Mouse (Mus musculus) midbrain, embryonic 15.5 days (tissue): ENCODE measurements around the gene Actr3b. TPM values are rescaled to one million over a fixed set of nuclear protein-coding genes. Genes with fewer than 3 reads are reported as not detected.
"Not testable (repeated sequence)": the region's sequence is repeated elsewhere in the genome, so short reads cannot be mapped to it uniquely, and the experiment has no call there.

Source experiments
- ATAC-seq: fragments of 200-750 bp; cut with Nextera tagmentation; replicated peaks from 2 replicates; pipeline ENCODE4 v1.8.0; 2017; ENCODE audit warnings: moderate TSS enrichment
- H3K27ac ChIP-seq: fragments of 300-500 bp; sonication (generic); 2 replicates; pipeline ENCODE4 v1.5.1; 2015; ENCODE audit warnings: mild to moderate bottlenecking, inconsistent platforms
- H3K27me3 ChIP-seq: fragments of 300-500 bp; sonication (generic); replicated peaks from 2 replicates; pipeline ENCODE4 v1.6.1; 2015; ENCODE audit warnings: inconsistent platforms
- H3K36me3 ChIP-seq: fragments of 300-500 bp; sonication (generic); replicated peaks from 2 replicates; pipeline ENCODE4 v1.6.1; 2015; ENCODE audit warnings: inconsistent platforms
- H3K4me1 ChIP-seq: fragments of 300-500 bp; sonication (generic); 2 replicates; pipeline ENCODE4 v1.6.1; 2015; ENCODE audit warnings: inconsistent platforms
- H3K4me2 ChIP-seq: fragments of 300-500 bp; sonication (generic); 2 replicates; pipeline ENCODE4 v1.6.1; 2015; ENCODE audit warnings: inconsistent platforms, mild to moderate bottlenecking, moderate library complexity
- H3K4me3 ChIP-seq: fragments of 300-500 bp; sonication (generic); 2 replicates; pipeline ENCODE4 v1.5.1; 2015; ENCODE audit warnings: mild to moderate bottlenecking, inconsistent platforms
- H3K9ac ChIP-seq: fragments of 300-500 bp; sonication (generic); 2 replicates; pipeline ENCODE4 v1.6.1; 2015; ENCODE audit warnings: mild to moderate bottlenecking, inconsistent platforms
- H3K9me3 ChIP-seq: fragments of 300-500 bp; sonication (generic); 2 replicates; pipeline ENCODE4 v1.6.1; 2016; ENCODE audit warnings: inconsistent platforms
- WGBS: fragments of 180-500 bp; shearing (Covaris S2); methylation state at CpG from one replicate; pipeline ENCODE4 v1.1.7; 2015; ENCODE audit warnings: mixed read lengths; 5-methylcytosine and 5-hydroxymethylcytosine counted together
- polyA plus RNA-seq: library from polyadenylated mRNA; unstranded; fragments of >200 nt; fragmentation: Nextera tagmentation; extraction: Ambion mirVana; gene quantifications from 2 replicates; pipeline ENCODE4 v1.2.1, GENCODE M21; 2015

The Actr3b gene
- polyA plus RNA-seq, result 31.7 and 35.1 TPM in 2 replicates

GRCm38 (mm10) chr5:25759460-25760409 is at the start of gene Actr3b:
Actr3b (plus strand) TSS chr5:25759997.
- WGBS, result 2% methylated on average over 45 of the region's 45 CpGs
- no peaks in the 10 kb centered on the region for H3K9me3 ChIP-seq
- no peaks in the 10 kb centered on the region for H3K36me3 ChIP-seq
- peak within 1 kb of the TSS; percentile 67 for H3K27ac ChIP-seq
- H3K4me2 ChIP-seq, result peak within 1 kb of the TSS; percentile 87
- H3K9ac ChIP-seq, result peak within 1 kb of the TSS; percentile 80
- peak; percentile 99 for ATAC-seq
- peaks cover 23% of the 10 kb centered on the region for H3K4me1 ChIP-seq
- no peaks in the 10 kb centered on the region for H3K27me3 ChIP-seq
- H3K4me3 ChIP-seq, result peak within 1 kb of the TSS; percentile 88

DNA sequence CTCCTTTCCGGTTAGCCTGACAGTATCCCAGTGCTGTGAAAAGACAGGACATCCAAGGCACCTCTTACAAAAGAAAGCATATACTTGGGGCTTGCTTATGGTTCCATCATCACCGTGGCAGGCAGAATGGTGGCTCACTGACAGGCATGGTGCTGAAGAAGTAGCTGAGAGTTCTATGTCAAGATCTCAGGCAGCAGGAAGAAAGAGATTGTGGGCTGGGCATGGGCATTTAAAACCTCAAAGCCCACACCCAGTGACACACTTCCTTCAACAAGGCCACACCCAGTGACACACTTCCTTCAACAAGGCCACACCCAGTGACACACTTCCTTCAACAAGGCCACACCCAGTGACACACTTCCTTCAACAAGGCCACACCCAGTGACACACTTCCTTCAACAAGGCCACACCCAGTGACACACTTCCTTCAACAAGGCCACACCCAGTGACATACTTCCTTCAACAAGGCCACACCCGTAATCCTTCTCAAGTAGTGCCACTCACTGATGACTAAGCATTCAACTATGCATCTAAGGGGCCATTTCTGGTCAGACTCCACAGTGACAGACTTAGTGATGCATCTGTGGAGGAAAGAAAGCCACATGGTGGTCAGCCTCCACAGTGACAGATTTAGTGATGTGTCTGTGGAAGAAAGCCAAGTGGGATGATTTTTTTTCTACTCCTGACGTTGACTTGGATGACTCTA is 46.6 kb upstream of the Actr3b start:
- H3K4me2 ChIP-seq, H3K9ac ChIP-seq, H3K4me3 ChIP-seq, H3K36me3 ChIP-seq, H3K4me1 ChIP-seq, ATAC-seq, H3K9me3 ChIP-seq, H3K27me3 ChIP-seq, H3K27ac ChIP-seq: not testable (repeated sequence)
- WGBS, result 92% methylated on average over 4 of the region's 4 CpGs

DNA sequence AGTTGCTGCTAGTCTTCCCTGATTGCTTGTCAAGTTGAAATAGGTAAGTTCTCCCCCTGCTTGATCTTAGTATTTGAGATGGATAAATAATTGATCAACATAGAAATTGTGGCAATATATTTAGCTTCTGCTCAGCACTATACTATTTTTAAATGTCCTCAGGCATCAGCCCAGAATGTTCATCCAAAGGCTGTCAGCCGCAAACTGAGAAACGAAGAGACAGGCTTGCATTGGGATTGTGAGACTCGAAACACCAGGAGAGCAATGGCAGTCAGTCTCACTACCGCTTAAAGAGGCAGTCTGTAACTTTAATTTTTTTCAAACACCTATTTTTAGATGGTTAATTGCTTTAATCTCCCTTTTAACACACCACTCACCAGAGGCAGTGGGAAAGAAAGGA is 40.4 kb upstream of the Actr3b start:
- Histone ChIP-seq H3K27ac (no peak overlapping the region), H3K27me3 (no peaks in the 10 kb centered on the region), H3K4me2 (no peak overlapping the region), H3K36me3 (no peaks in the 10 kb centered on the region), H3K4me3 (no peak overlapping the region), H3K9ac (no peak overlapping the region), H3K4me1 (no peaks in the 10 kb centered on the region), H3K9me3 (no peaks in the 10 kb centered on the region)
- 87% methylated on average over 4 of the region's 4 CpGs for WGBS
- no peak for ATAC-seq

DNA sequence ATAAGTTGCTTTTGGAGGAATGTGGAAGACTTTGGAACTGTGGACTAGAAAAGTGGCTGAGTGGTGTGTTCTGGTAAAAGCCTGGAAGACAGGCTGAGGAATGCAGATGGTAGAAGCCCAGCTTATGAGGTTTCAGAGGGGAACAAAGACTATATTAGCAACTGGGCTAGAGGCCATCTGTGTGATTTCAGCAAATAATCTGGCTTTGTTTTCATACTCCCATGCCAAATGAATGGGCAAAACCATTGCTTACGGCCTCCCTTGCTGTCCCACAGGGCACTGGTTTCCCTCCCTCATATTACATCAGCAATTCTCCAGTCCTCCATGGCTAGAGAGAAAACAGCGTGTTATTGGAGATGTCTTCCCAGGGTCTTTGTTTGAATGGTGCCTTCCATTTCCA is 36.8 kb upstream of the Actr3b start:
- H3K27me3 ChIP-seq, result no peaks in the 10 kb centered on the region
- H3K27ac ChIP-seq, result no peak overlapping the region
- H3K4me2 ChIP-seq, result no peak overlapping the region
- WGBS, result 60% methylated on average over 2 of the region's 2 CpGs
- no peak overlapping the region for H3K4me3 ChIP-seq
- no peaks in the 10 kb centered on the region for H3K4me1 ChIP-seq
- ATAC-seq, result no peak
- H3K9ac ChIP-seq, result no peak overlapping the region
- H3K36me3 ChIP-seq, result no peaks in the 10 kb centered on the region
- no peaks in the 10 kb centered on the region for H3K9me3 ChIP-seq

DNA sequence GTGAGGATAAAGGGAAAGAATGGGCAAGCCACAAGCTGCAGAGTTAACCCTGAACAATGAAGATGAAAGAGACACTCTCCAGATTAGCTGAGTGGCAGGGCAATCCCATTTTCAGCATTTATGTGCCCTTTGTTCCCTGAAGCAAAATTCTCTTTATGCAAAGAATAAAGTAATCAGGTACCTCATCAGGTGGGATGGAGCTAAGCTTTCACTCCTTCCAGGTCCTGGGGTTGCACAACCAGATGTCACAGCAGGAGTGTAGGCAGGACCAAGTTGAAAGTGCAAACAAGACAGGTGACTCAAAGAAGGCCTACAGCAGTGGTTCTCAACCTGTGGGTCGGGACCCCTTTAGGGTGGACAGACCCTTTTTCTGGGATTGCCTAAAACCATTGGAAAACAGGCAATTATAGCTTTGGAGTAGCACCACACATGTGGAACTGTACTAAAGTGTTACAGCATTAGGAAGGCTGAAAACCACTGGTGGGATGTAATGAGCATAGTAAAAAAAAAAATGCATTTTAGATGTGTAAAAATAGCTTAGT is 35.6 kb upstream of the Actr3b start:
- Histone ChIP-seq H3K36me3 (no peaks in the 10 kb centered on the region), H3K27ac (no peak overlapping the region), H3K4me2 (no peak overlapping the region), H3K9ac (no peak overlapping the region), H3K4me1 (no peaks in the 10 kb centered on the region), H3K9me3 (no peaks in the 10 kb centered on the region), H3K4me3 (no peak overlapping the region), H3K27me3 (no peaks in the 10 kb centered on the region)
- no peak for ATAC-seq
- WGBS, result 22% methylated on average over 1 of the region's 1 CpGs

- no peaks in the 10 kb centered on the region for H3K4me1 ChIP-seq
- no peak overlapping the region for H3K4me3 ChIP-seq
- no peak overlapping the region for H3K9ac ChIP-seq
- no peak for ATAC-seq
- WGBS, result 16% methylated on average over 1 of the region's 1 CpGs
- H3K27ac ChIP-seq, result no peak overlapping the region
- no peak overlapping the region for H3K4me2 ChIP-seq
- H3K9me3 ChIP-seq, result no peaks in the 10 kb centered on the region
- H3K36me3 ChIP-seq, result no peaks in the 10 kb centered on the region
- no peaks in the 10 kb centered on the region for H3K27me3 ChIP-seq
Measured at GRCm38 (mm10) chr5:25734318-25734717, 25.5 kb upstream of the Actr3b start.

- WGBS, result 79% methylated on average over 2 of the region's 2 CpGs
- Histone ChIP-seq H3K4me3 (no peak overlapping the region), H3K36me3 (no peaks in the 10 kb centered on the region), H3K4me1 (no peaks in the 10 kb centered on the region), H3K4me2 (no peak overlapping the region), H3K27ac (no peak overlapping the region), H3K9ac (no peak overlapping the region), H3K27me3 (no peaks in the 10 kb centered on the region), H3K9me3 (no peaks in the 10 kb centered on the region)
- ATAC-seq, result no peak
Measured at GRCm38 (mm10) chr5:25735861-25736260, 23.9 kb upstream of the Actr3b start.

GRCm38 (mm10) chr5:25738448-25738847 is 21.3 kb upstream of the Actr3b start:
- Histone ChIP-seq H3K4me3 (no peak overlapping the region), H3K4me1 (no peaks in the 10 kb centered on the region), H3K27ac (no peak overlapping the region), H3K9ac (no peak overlapping the region), H3K4me2 (no peak overlapping the region), H3K36me3 (no peaks in the 10 kb centered on the region), H3K9me3 (no peaks in the 10 kb centered on the region), H3K27me3 (no peaks in the 10 kb centered on the region)
- 70% methylated on average over 3 of the region's 3 CpGs for WGBS
- ATAC-seq, result no peak

DNA sequence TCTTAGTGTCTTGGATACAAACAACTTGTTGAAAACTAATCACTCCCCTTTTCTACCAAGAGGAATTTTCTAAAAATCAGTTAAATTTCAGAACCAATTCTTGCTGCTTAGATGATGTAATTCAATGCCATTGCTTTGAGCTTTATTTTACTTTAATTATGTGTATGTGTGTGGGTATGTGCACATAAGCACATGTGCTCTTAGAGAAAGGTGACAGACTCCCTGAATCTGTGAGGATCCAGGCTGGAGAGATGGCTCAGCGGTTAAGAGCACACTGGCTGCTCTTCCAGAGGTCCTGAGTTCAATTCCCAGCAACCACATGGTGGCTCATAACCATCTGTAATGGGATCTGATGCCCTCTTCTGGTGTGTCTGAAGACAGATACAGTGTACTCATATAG is 20.9 kb upstream of the Actr3b start:
- 76% methylated on average over 1 of the region's 1 CpGs for WGBS
- not testable (repeated sequence) for H3K36me3 ChIP-seq, ATAC-seq, H3K4me3 ChIP-seq, H3K27ac ChIP-seq, H3K4me1 ChIP-seq, H3K9me3 ChIP-seq, H3K9ac ChIP-seq, H3K27me3 ChIP-seq, H3K4me2 ChIP-seq

DNA sequence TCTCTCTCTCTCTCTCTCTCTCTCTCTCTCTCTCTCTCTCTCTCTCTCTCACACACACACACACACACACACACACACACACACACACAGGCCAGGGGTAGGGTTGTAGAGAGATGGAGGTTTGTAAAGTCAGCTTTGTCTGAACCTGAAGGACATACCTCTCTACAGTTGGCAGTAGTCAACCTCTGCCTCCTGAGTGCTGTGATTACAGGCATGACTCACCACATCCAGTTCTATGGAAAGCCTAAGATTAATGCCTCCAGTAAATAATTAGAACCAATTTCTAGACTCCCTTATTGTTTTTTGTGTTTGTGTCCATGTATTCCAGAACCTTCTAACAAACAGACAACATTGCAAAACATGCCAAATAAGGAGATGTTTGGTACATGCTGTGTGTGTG is 11.9 kb upstream of the Actr3b start:
- Histone ChIP-seq H3K27ac (no peak overlapping the region), H3K4me1 (0 out of 2 replicates have a peak, but pooled peaks cover under 1% of the 10 kb centered on the region), H3K27me3 (no peaks in the 10 kb centered on the region), H3K36me3 (no peaks in the 10 kb centered on the region), H3K4me2 (no peak overlapping the region), H3K4me3 (no peak overlapping the region), H3K9me3 (no peaks in the 10 kb centered on the region), H3K9ac (no peak overlapping the region)
- no peak for ATAC-seq

GRCm38 (mm10) chr5:25748613-25749012 is 11.2 kb upstream of the Actr3b start:
- H3K27ac ChIP-seq, result no peak overlapping the region
- no peaks in the 10 kb centered on the region for H3K9me3 ChIP-seq
- peaks cover 2% of the 10 kb centered on the region for H3K4me1 ChIP-seq
- H3K36me3 ChIP-seq, result no peaks in the 10 kb centered on the region
- 80% methylated on average over 3 of the region's 3 CpGs for WGBS
- ATAC-seq, result no peak
- no peak overlapping the region for H3K4me2 ChIP-seq
- H3K27me3 ChIP-seq, result no peaks in the 10 kb centered on the region
- no peak overlapping the region for H3K4me3 ChIP-seq
- H3K9ac ChIP-seq, result no peak overlapping the region

DNA sequence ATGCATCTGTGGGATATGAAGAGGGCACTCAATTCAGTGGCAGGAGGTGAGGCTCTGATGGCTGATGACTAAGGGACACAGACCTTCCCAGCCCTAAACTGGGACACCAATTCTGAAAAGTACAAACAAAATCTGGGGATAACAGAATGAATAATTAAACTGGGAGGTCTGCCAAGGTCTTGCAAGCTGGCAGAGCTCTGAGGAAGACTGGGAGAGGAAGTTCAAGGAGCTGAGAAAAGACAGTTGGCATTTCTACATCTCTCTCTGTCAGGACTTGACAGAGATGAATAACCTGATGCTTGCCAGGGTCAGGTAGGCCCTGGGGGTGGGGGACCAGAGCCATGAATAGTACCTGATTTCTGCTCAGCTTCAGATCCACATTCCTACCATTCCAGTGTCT is 8.2 kb upstream of the Actr3b start:
- no peaks in the 10 kb centered on the region for H3K27me3 ChIP-seq
- no peak overlapping the region for H3K27ac ChIP-seq
- H3K9me3 ChIP-seq, result no peaks in the 10 kb centered on the region
- peaks cover 17% of the 10 kb centered on the region for H3K4me1 ChIP-seq
- no peak for ATAC-seq
- no peak overlapping the region for H3K4me3 ChIP-seq
- H3K36me3 ChIP-seq, result no peaks in the 10 kb centered on the region
- no peak overlapping the region for H3K9ac ChIP-seq
- no peak overlapping the region for H3K4me2 ChIP-seq
